ENCODE assay signal across 29 mouse cellular contexts in the genomic region with DNA sequence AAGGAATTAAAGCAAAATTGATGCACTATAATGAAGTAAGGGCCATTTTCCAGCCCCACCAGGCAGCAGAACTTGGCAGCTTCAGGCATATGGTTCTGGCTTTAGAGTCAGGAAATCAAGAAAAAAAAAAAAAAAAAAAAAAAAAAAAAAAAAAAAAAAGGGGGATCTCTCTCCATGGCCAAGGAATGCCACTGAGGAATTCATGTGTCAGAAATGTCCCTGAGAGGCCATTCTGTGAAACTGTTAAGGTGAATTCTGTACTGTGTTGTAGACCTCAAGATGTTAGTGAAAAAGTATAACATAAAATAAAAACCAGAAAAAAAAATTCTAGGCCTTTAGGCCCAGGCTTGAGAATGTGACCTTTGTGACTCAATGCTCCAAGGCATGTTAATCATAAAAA.
"Had no signal": no experiment of that assay in that cellular context is flagged by ENCODE, and none has a peak within 500 bp of the region (broad histone marks: within the 10 kb centered on the region; RNA-seq: fewer than 3 reads in every experiment).

No protein-coding gene starts in this region.

- H3K27ac ChIP-seq: limb, embryonic 10.5 days; limb, embryonic 12.5 days; limb, embryonic 13.5 days; limb, embryonic 15.5 days; liver, embryonic 12.5 days; liver, embryonic 13.5 days; liver, embryonic 14.5 days; liver, embryonic 15.5 days; lung, embryonic 15.5 days; macrophage; midbrain, embryonic 10.5 days; midbrain, embryonic 12.5 days; midbrain, embryonic 13.5 days; midbrain, embryonic 15.5 days had no signal

- H3K4me1 ChIP-seq: limb, embryonic 10.5 days; limb, embryonic 12.5 days; limb, embryonic 15.5 days; liver, embryonic 12.5 days; liver, embryonic 13.5 days; liver, embryonic 15.5 days; lung, embryonic 15.5 days; megakaryocyte, embryonic 14.5 days; midbrain, embryonic 10.5 days; midbrain, embryonic 12.5 days; midbrain, embryonic 13.5 days; midbrain, embryonic 15.5 days had no signal

- DNase-seq: left cerebral cortex, postnatal 4 days; liver; liver, embryonic 13.5 days; liver, postnatal 0 days; lung, adult 18-20 months; lung, adult 2 months; lung, embryonic 14.5 days; lung, postnatal 10 days; lung, postnatal 14 days; lung, postnatal 36 days; lung, postnatal 4 days; midbrain, embryonic 14.5 days had no signal

- H3K9ac ChIP-seq: limb, embryonic 12.5 days; limb, embryonic 13.5 days; limb, embryonic 15.5 days; liver, embryonic 12.5 days; liver, embryonic 13.5 days; liver, embryonic 14.5 days; liver, embryonic 15.5 days; liver, postnatal 0 days; lung, embryonic 14.5 days; lung, embryonic 15.5 days; midbrain, embryonic 12.5 days; midbrain, embryonic 13.5 days; midbrain, embryonic 15.5 days had no signal

- H3K36me3 ChIP-seq: limb, embryonic 10.5 days; limb, embryonic 12.5 days; limb, embryonic 13.5 days; limb, embryonic 15.5 days; liver, embryonic 12.5 days; liver, embryonic 13.5 days; liver, embryonic 15.5 days; lung, embryonic 15.5 days; midbrain, embryonic 10.5 days; midbrain, embryonic 12.5 days; midbrain, embryonic 13.5 days; midbrain, embryonic 15.5 days had no signal

- H3K4me3 ChIP-seq: limb, embryonic 10.5 days; limb, embryonic 12.5 days; limb, embryonic 13.5 days; limb, embryonic 15.5 days; liver, embryonic 12.5 days; liver, embryonic 13.5 days; liver, embryonic 15.5 days; lung, embryonic 15.5 days; megakaryocyte, embryonic 14.5 days; midbrain, embryonic 10.5 days; midbrain, embryonic 12.5 days; midbrain, embryonic 13.5 days; midbrain, embryonic 15.5 days; myocyte had no signal

- H3K9me3 ChIP-seq: limb, embryonic 10.5 days; limb, embryonic 12.5 days; limb, embryonic 13.5 days; limb, embryonic 15.5 days; liver, embryonic 12.5 days; liver, embryonic 13.5 days; liver, embryonic 15.5 days; lung, embryonic 15.5 days; midbrain, embryonic 10.5 days; midbrain, embryonic 12.5 days; midbrain, embryonic 13.5 days; midbrain, embryonic 15.5 days had no signal

- H3K4me2 ChIP-seq: limb, embryonic 12.5 days; limb, embryonic 13.5 days; limb, embryonic 15.5 days; liver, embryonic 11.5 days; liver, embryonic 12.5 days; liver, embryonic 13.5 days; liver, embryonic 15.5 days; lung, embryonic 14.5 days; lung, embryonic 15.5 days; midbrain, embryonic 11.5 days; midbrain, embryonic 12.5 days; midbrain, embryonic 13.5 days; midbrain, embryonic 15.5 days had no signal

- H3K27me3 ChIP-seq: limb, embryonic 12.5 days; limb, embryonic 13.5 days; limb, embryonic 15.5 days; liver, embryonic 12.5 days; liver, embryonic 13.5 days; liver, embryonic 15.5 days; lung, embryonic 15.5 days; megakaryocyte, embryonic 14.5 days; midbrain, embryonic 12.5 days; midbrain, embryonic 13.5 days; midbrain, embryonic 15.5 days had no signal
